Comparison of ENCODE assay signal across 9 mouse cellular contexts in genomic region chr4:130341691-130342090, GRCm38 (mm10). TPM values are rescaled to one million over a fixed set of nuclear protein-coding genes. Genes with fewer than 3 reads are reported as not detected.
DNase-seq lines count a peak whose midpoint lies in the region; ATAC-seq and TF ChIP-seq lines count a peak whose summit lies in the region.
"Had no signal": no experiment of that assay in that cellular context is flagged by ENCODE, and none has a peak within 500 bp of the region (broad histone marks: within the 10 kb centered on the region; RNA-seq: fewer than 3 reads in every experiment).

No protein-coding gene starts in this region.

- no peaks in the 10 kb centered on the region for H3K79me3 ChIP-seq in C2C12 (ENCODE audit: low read depth)

- H3K4me2 ChIP-seq in heart, embryonic 11.5 days = no peak overlapping the region
- no peak overlapping the region for H3K4me2 ChIP-seq in embryonic facial prominence, embryonic 11.5 days (ENCODE audit: low read depth, low read length)
- H3K4me2 ChIP-seq in lung, embryonic 14.5 days = no peak overlapping the region

- H3K36me3 ChIP-seq in heart, embryonic 11.5 days (ENCODE audit: control insufficient read depth, insufficient read depth, low read length) = peaks cover 11% of the 10 kb centered on the region
- H3K36me3 ChIP-seq in C2C12 (ENCODE audit: control insufficient read depth, insufficient read depth) = peaks cover 14% of the 10 kb centered on the region
- peaks cover 3% of the 10 kb centered on the region for H3K36me3 ChIP-seq in embryonic facial prominence, embryonic 11.5 days (replicated peaks; ENCODE audit: control insufficient read depth, insufficient read depth, low read depth, low read length)
- peaks cover 29% of the 10 kb centered on the region for H3K36me3 ChIP-seq in lung, embryonic 14.5 days (ENCODE audit: insufficient read depth)

- H3K9ac ChIP-seq in heart, embryonic 11.5 days (ENCODE audit: low read depth, low read length) = no peak overlapping the region
- no peak overlapping the region for H3K9ac ChIP-seq in embryonic facial prominence, embryonic 11.5 days (replicated peaks; ENCODE audit: low read length)
- H3K9ac ChIP-seq in lung, embryonic 14.5 days = no peak overlapping the region

- no peak overlapping the region for H3K4me3 ChIP-seq in heart, embryonic 11.5 days (ENCODE audit: low read depth, low read length)
- H3K4me3 ChIP-seq in C2C12 (ENCODE audit: insufficient read depth, poor library complexity, severe bottlenecking) = no peak overlapping the region
- no peak overlapping the region for H3K4me3 ChIP-seq in embryonic facial prominence, embryonic 11.5 days (ENCODE audit: low read depth, low read length)
- no peak overlapping the region for H3K4me3 ChIP-seq in lung, embryonic 14.5 days (ENCODE audit: low read depth, low read length)

- no peaks in the 10 kb centered on the region for H3K79me2 ChIP-seq in C2C12 (ENCODE audit: control insufficient read depth, insufficient read depth)

- ATAC-seq in heart, embryonic 11.5 days (replicated peaks; ENCODE audit: insufficient number of reproducible peaks, low FRiP score, low TSS enrichment) = no peak
- ATAC-seq in embryonic facial prominence, embryonic 11.5 days (replicated peaks; ENCODE audit: insufficient number of reproducible peaks, low FRiP score, low TSS enrichment, low read depth) = no peak
- peak; percentile 47; the same call in 1 of the 2 replicates for ATAC-seq in lung, embryonic 14.5 days (ENCODE audit: insufficient read depth)

- H3ac ChIP-seq in C2C12 (ENCODE audit: control insufficient read depth, insufficient read length, low read depth) = no peak overlapping the region

- 32% methylated on average over 4 of the region's 4 CpGs for WGBS in heart, embryonic 11.5 days (ENCODE audit: insufficient replicate concordance)
- 26% methylated on average over 4 of the region's 4 CpGs for WGBS in embryonic facial prominence, embryonic 11.5 days
- WGBS in lung, embryonic 14.5 days = 21% methylated on average over 4 of the region's 4 CpGs

- peak; percentile 38 for TF ChIP-seq CTCF in C2C12 (IDR thresholded peaks at IDR 0.05; ENCODE audit: control insufficient read depth, insufficient read depth, insufficient read length)
- TF ChIP-seq CTCF in lung, embryonic 14.5 days (IDR thresholded peaks at IDR 0.05; ENCODE audit: low read depth) = peak; percentile 83

- no peaks in the 10 kb centered on the region for H3K9me3 ChIP-seq in heart, embryonic 11.5 days (replicated peaks; ENCODE audit: control insufficient read depth, low read length)
- no peaks in the 10 kb centered on the region for H3K9me3 ChIP-seq in embryonic facial prominence, embryonic 11.5 days (replicated peaks; ENCODE audit: control insufficient read depth, low read length)
- no peaks in the 10 kb centered on the region for H3K9me3 ChIP-seq in lung, embryonic 14.5 days (ENCODE audit: low read depth, low read length)

- H3K27me3 ChIP-seq in heart, embryonic 11.5 days (ENCODE audit: control insufficient read depth, insufficient read depth, low read length) = no peaks in the 10 kb centered on the region
- H3K27me3 ChIP-seq in C2C12 (ENCODE audit: control insufficient read depth, insufficient read depth, insufficient read length) = no peaks in the 10 kb centered on the region
- H3K27me3 ChIP-seq in embryonic facial prominence, embryonic 11.5 days (ENCODE audit: control insufficient read depth, insufficient read depth, low read length) = no peaks in the 10 kb centered on the region
- no peaks in the 10 kb centered on the region for H3K27me3 ChIP-seq in lung, embryonic 14.5 days (ENCODE audit: insufficient read depth, low read length)

- H3K4me1 ChIP-seq in heart, embryonic 11.5 days (ENCODE audit: control insufficient read depth, insufficient read depth, low read length) = no peaks in the 10 kb centered on the region
- H3K4me1 ChIP-seq in embryonic facial prominence, embryonic 11.5 days (ENCODE audit: control insufficient read depth, insufficient read depth, low read length) = no peaks in the 10 kb centered on the region
- no peaks in the 10 kb centered on the region for H3K4me1 ChIP-seq in lung, embryonic 14.5 days (ENCODE audit: insufficient read depth)

- no peak overlapping the region for H3K27ac ChIP-seq in heart, embryonic 11.5 days (ENCODE audit: low read depth, low read length)
- H3K27ac ChIP-seq in embryonic facial prominence, embryonic 11.5 days (replicated peaks; ENCODE audit: low read depth, low read length) = no peak overlapping the region
- H3K27ac ChIP-seq in lung, embryonic 14.5 days (ENCODE audit: low read depth) = no peak overlapping the region

- peak; percentile 31 for DNase-seq in heart, adult 8-10 months (ENCODE audit: low spot score)
- peak; percentile 53 to 78 for DNase-seq in adrenal gland, postnatal 36 days
- peak; percentile 78 for DNase-seq in embryonic facial prominence, embryonic 11.5 days (ENCODE audit: low spot score)
- DNase-seq in kidney, adult 9 months = peak; percentile 63
- peak; percentile 83 for DNase-seq in lung, embryonic 14.5 days
- peak; percentile 46 to 70 for DNase-seq in spleen, postnatal 10 days (ENCODE audit: low spot score in 2 of 2)

TF ChIP-seq in C2C12, 6 proteins besides CTCF, POLR2A, EP300 and RAD21:
- TF ChIP-seq MYOD1 (IDR thresholded peaks at IDR 0.05; ENCODE audit: control insufficient read depth, insufficient read length, low read depth) (no peak), FOSL1 (IDR thresholded peaks at IDR 0.05; ENCODE audit: insufficient read depth, low read length, poor library complexity, severe bottlenecking) (no peak), USF1 (IDR thresholded peaks at IDR 0.05; ENCODE audit: low read depth) (no peak), MYOG (IDR thresholded peaks at IDR 0.05; ENCODE audit: control insufficient read depth, extremely low read depth, insufficient read length) (no peak), MAX (IDR thresholded peaks at IDR 0.05) (no peak), CEBPB (IDR thresholded peaks at IDR 0.05; ENCODE audit: low read depth) (no peak)

RNA-seq across cellular contexts. Expression of gene Zcchc17, which starts 18.1 kb away (rescaled TPM):
- total RNA-seq in heart, adult 8-10 months (2022) = 10 to 100 TPM; 24.2 to 35.4 (median 29.0) TPM
- polyA plus RNA-seq in heart, embryonic 11.5 days (2014; fragmentation: Nextera tagmentation; extraction: Ambion mirVana) = 50.9 and 56.5 TPM in 2 replicates
- polyA plus RNA-seq in C2C12 (2012; fragmentation: generic; extraction: Trizol) = 34.5 TPM
- 10 to 100 TPM; 41.4 to 45.8 TPM for total RNA-seq in adrenal gland, postnatal 36 days (2021)
- polyA plus RNA-seq in embryonic facial prominence, embryonic 11.5 days (2014; fragmentation: Nextera tagmentation; extraction: Ambion mirVana) = 85.4 and 93.1 TPM in 2 replicates
- 70.6 and 76.8 TPM in 2 replicates for polyA plus RNA-seq in lung, embryonic 14.5 days (2014; fragmentation: Nextera tagmentation; extraction: Ambion mirVana)

RNA-seq across cellular contexts. Expression of gene Snrnp40, which starts 18.2 kb away (rescaled TPM):
- 10 to 100 TPM; 12.8 to 17.2 (median 16.7) TPM for total RNA-seq in heart, adult 8-10 months (2022)
- 87.0 and 94.0 TPM in 2 replicates for polyA plus RNA-seq in heart, embryonic 11.5 days (2014; fragmentation: Nextera tagmentation; extraction: Ambion mirVana)
- 90.6 TPM for polyA plus RNA-seq in C2C12 (2012; fragmentation: generic; extraction: Trizol)
- total RNA-seq in adrenal gland, postnatal 36 days (2021) = 10 to 100 TPM; 30.3 to 34.6 TPM
- 209 and 213 TPM in 2 replicates for polyA plus RNA-seq in embryonic facial prominence, embryonic 11.5 days (2014; fragmentation: Nextera tagmentation; extraction: Ambion mirVana)
- 186 and 199 TPM in 2 replicates for polyA plus RNA-seq in lung, embryonic 14.5 days (2014; fragmentation: Nextera tagmentation; extraction: Ambion mirVana)

RNA-seq across cellular contexts. Expression of gene Gm10570, which starts 33.2 kb away (rescaled TPM):
- under 1 TPM in 1 of 4 experiments, not detected in 3; 0.91 TPM for total RNA-seq in heart, adult 8-10 months (2022)
- polyA plus RNA-seq in heart, embryonic 11.5 days (2014; fragmentation: Nextera tagmentation; extraction: Ambion mirVana) = 0.82 TPM in 1 of 2 replicates, not detected in the other
- polyA plus RNA-seq in C2C12 (2012; fragmentation: generic; extraction: Trizol) = not detected
- not detected for total RNA-seq in adrenal gland, postnatal 36 days (2021)
- 0.46 TPM in 1 of 2 replicates, not detected in the other for polyA plus RNA-seq in embryonic facial prominence, embryonic 11.5 days (2014; fragmentation: Nextera tagmentation; extraction: Ambion mirVana)
- polyA plus RNA-seq in lung, embryonic 14.5 days (2014; fragmentation: Nextera tagmentation; extraction: Ambion mirVana) = not detected in 2 replicates
- polyA plus RNA-seq: stomach, embryonic 14.5 days had no signal

RNA-seq across cellular contexts. Expression of gene Fabp3, which starts 33.3 kb away (rescaled TPM):
- 1,000 to 10,000 TPM; 6,025 to 7,484 (median 6,750) TPM for total RNA-seq in heart, adult 8-10 months (2022)
- 514 and 562 TPM in 2 replicates for polyA plus RNA-seq in heart, embryonic 11.5 days (2014; fragmentation: Nextera tagmentation; extraction: Ambion mirVana)
- 14.5 TPM for polyA plus RNA-seq in C2C12 (2012; fragmentation: generic; extraction: Trizol)
- 10 to 100 TPM; 17.0 to 48.9 TPM for total RNA-seq in adrenal gland, postnatal 36 days (2021)
- polyA plus RNA-seq in embryonic facial prominence, embryonic 11.5 days (2014; fragmentation: Nextera tagmentation; extraction: Ambion mirVana) = 12.4 and 15.9 TPM in 2 replicates
- 4.7 and 28.1 TPM in 2 replicates for polyA plus RNA-seq in lung, embryonic 14.5 days (2014; fragmentation: Nextera tagmentation; extraction: Ambion mirVana)

Comparison
In these comparisons a context has a peak if more than half of its experiments do, and no peak if none do; other contexts are left out.
1. DNase-seq: peak in every context shown above with its lines; median percentile 83 in lung, embryonic 14.5 days; 78 in embryonic facial prominence, embryonic 11.5 days; 66 in adrenal gland, postnatal 36 days; 63 in kidney, adult 9 months; 58 in spleen, postnatal 10 days; 31 in heart, adult 8-10 months.